Mouse (Mus musculus) MEL (cell line): ENCODE data around the gene Slc41a2.

Source experiments
- CTCF ChIP-seq, 3 experiments: IDR thresholded peaks in 2 of 3; conservative IDR thresholded peaks in 1 of 3; 2 replicates each; pipeline ENCODE4 v1.5.1; 2011 to 2012; ENCODE audit warnings: low read length in 3 of 3, low read depth in 2 of 3, mild to moderate bottlenecking in 2 of 3, improper control_type of control experiment in 1 of 3, inconsistent platforms in 1 of 3, mixed read lengths in 1 of 3, moderate library complexity in 1 of 3; ENCODE audit not compliant: control insufficient read depth in 1 of 3, insufficient read depth in 1 of 3, poor library complexity in 1 of 3, severe bottlenecking in 1 of 3
- EP300 ChIP-seq, 2 experiments: IDR thresholded peaks; 2 replicates each; pipeline ENCODE4 v1.6.1; 2011; ENCODE audit warnings: improper control_type of control experiment in 2 of 2, low read length in 2 of 2, low read depth in 1 of 2, mild to moderate bottlenecking in 1 of 2
- MEF2A ChIP-seq: IDR thresholded peaks from 2 replicates; pipeline ENCODE4 v1.6.1; 2014; ENCODE audit warnings: low read depth, mild to moderate bottlenecking, inconsistent platforms, low read length, improper control_type of control experiment; ENCODE audit not compliant: poor library complexity, insufficient replicate concordance, severe bottlenecking; ENCODE audit errors: extremely low read depth
- UBTF ChIP-seq: IDR thresholded peaks from 2 replicates; pipeline ENCODE4 v1.6.1; 2012; ENCODE audit warnings: low read depth, mild to moderate bottlenecking, inconsistent platforms, low read length, improper control_type of control experiment, moderate library complexity, borderline replicate concordance; ENCODE audit not compliant: insufficient read depth

DNA sequence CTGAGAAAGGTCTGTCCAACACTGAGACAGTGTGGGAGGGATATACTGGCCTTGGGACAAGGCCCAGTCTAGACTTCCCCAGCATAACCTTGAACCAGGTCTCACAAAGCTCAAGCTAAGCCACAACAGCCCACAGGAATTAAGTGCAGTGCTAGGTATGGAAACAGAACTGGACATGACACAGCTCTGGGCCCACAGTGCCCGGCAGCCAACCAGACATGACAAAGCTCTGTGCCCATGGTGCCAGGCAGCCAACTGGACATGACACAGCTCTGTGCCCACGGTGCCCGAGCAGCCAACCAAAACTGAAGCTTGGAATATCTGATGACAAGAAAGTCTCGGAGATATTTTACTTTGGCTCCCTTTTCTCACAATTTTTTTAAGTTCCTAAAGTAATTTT lies 52.8 kb downstream of the Slc41a2 start:
- TF ChIP-seq UBTF, result no peak
- TF ChIP-seq EP300 (IDR thresholded peaks at IDR 0.05; ENCODE audit: low read depth in 1 of 2, low read length in 2 of 2), result no peak
- no peak for TF ChIP-seq CTCF (IDR thresholded peaks at IDR 0.05 in 2 of 3, conservative IDR thresholded peaks at IDR 0.05 in 1 of 3; ENCODE audit: control insufficient read depth in 1 of 3, insufficient read depth in 1 of 3, low read depth in 2 of 3, low read length in 3 of 3, poor library complexity in 1 of 3, severe bottlenecking in 1 of 3)
- TF ChIP-seq MEF2A, result no peak
